ENCODE assay signal across 8 mouse cellular contexts in the genomic region with DNA sequence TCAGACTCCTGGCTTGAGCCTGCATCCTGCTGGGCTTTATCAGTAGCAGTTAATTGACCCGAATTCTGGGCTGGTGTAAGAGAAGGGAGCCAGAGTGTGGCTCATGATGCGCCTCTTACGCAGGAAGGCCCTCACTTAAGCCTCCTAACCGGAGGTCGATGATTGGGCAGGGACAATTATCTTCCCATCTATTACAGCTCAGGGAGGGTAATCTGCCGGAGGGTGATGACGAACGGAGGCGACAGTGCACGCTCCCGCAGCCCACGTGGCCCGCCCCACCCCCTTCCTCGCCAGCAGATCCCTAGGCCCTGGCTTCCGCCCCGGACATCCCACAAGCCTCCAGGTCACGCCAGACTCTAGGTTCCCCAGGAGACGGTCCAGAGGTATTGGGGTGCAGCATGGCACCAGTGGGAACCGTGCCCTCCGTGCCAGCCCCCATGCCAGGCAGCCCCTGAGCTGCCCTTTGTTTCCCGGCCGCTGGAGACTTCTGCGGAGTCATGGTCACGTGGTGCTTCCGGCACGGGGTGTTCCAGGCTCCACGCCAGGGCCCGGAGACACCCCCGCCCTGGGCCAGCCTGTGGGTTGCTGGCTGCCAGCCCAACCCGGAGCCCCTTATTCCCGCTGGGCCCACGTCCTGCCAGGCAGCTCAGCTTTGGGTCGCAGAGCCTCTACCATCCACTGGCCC. TPM values are rescaled to one million over a fixed set of nuclear protein-coding genes. Genes with fewer than 3 reads are reported as not detected.
DNase-seq lines count a peak whose midpoint lies in the region; ATAC-seq and TF ChIP-seq lines count a peak whose summit lies in the region.

No protein-coding gene starts in this region.

- peak; percentile 86 for ATAC-seq in forebrain, embryonic 15.5 days (replicated peaks)
- ATAC-seq in neural tube, embryonic 15.5 days (ENCODE audit: low FRiP score), result peak; percentile 89

- H3K27ac ChIP-seq in forebrain, embryonic 15.5 days (replicated peaks), result peak overlapping the region; percentile 94
- H3K27ac ChIP-seq in layer of hippocampus, adult 2 months, result peak overlapping the region; percentile 97
- H3K27ac ChIP-seq in neural tube, embryonic 15.5 days (replicated peaks), result peak overlapping the region; percentile 91

- peak overlapping the region; percentile 59 for H3K4me2 ChIP-seq in forebrain, embryonic 15.5 days (replicated peaks)
- peak overlapping the region; percentile 54 for H3K4me2 ChIP-seq in neural tube, embryonic 15.5 days

- H3K4me3 ChIP-seq in forebrain, embryonic 15.5 days, result peak overlapping the region; percentile 38
- H3K4me3 ChIP-seq in layer of hippocampus, adult 2 months, result peak overlapping the region; percentile 26
- H3K4me3 ChIP-seq in lung, adult 2 months (replicated peaks; ENCODE audit: extremely low read depth, low read depth, low read length), result peak overlapping the region; percentile 73
- H3K4me3 ChIP-seq in neural tube, embryonic 15.5 days (replicated peaks), result peak overlapping the region; percentile 29

- DNase-seq in ES-CJ7 (ENCODE audit: low read depth, low spot score), result peak; percentile 79
- peak; percentile 77 for DNase-seq in cerebellum, adult 11 months
- DNase-seq in heart, postnatal 25 days (ENCODE audit: low spot score), result peak; percentile 86
- peak; percentile 87 to 88 for DNase-seq in layer of hippocampus, adult 2 months (ENCODE audit: low spot score in 2 of 2)
- DNase-seq in lung, adult 2 months, result peak; percentile 91
- peak; percentile 94 for DNase-seq in testis, postnatal 10 days (ENCODE audit: low spot score)

- no peak for TF ChIP-seq CTCF in layer of hippocampus, adult 2 months (conservative IDR thresholded peaks at IDR 0.05)
- no peak for TF ChIP-seq CTCF in lung, adult 2 months (IDR thresholded peaks at IDR 0.05; ENCODE audit: insufficient read depth, low read length)

- WGBS in forebrain, embryonic 15.5 days, result 1% methylated on average over 33 of the region's 33 CpGs
- WGBS in lung, adult 2 months, result 3% methylated on average over 33 of the region's 33 CpGs
- 1% methylated on average over 31 of the region's 33 CpGs for WGBS in neural tube, embryonic 15.5 days

- no peak; the same call in 1 of the 2 replicates for TF ChIP-seq POLR2A in lung, adult 2 months (IDR thresholded peaks at IDR 0.05; ENCODE audit: borderline replicate concordance, extremely low read depth, low read depth, low read length)

- H3K9ac ChIP-seq in forebrain, embryonic 15.5 days (replicated peaks), result peak overlapping the region; percentile 54
- peak overlapping the region; percentile 27 for H3K9ac ChIP-seq in neural tube, embryonic 15.5 days (replicated peaks)

- intact Hi-C loops in heart, postnatal 25 days (cut with DNase I), result loop anchor here (5.0 kb wide), 1 partner anchor 75 kb away; the partner anchor contains the start of gene Mat2a

- H3K27me3 ChIP-seq in forebrain, embryonic 15.5 days, result no peaks in the 10 kb centered on the region
- no peaks in the 10 kb centered on the region for H3K27me3 ChIP-seq in neural tube, embryonic 15.5 days (replicated peaks)

- no peaks in the 10 kb centered on the region for H3K36me3 ChIP-seq in forebrain, embryonic 15.5 days
- no peaks in the 10 kb centered on the region for H3K36me3 ChIP-seq in neural tube, embryonic 15.5 days

- no peaks in the 10 kb centered on the region for H3K9me3 ChIP-seq in forebrain, embryonic 15.5 days
- H3K9me3 ChIP-seq in neural tube, embryonic 15.5 days (replicated peaks), result no peaks in the 10 kb centered on the region

- peaks cover 28% of the 10 kb centered on the region for H3K4me1 ChIP-seq in forebrain, embryonic 15.5 days
- peaks cover 7% of the 10 kb centered on the region for H3K4me1 ChIP-seq in lung, adult 2 months (ENCODE audit: control insufficient read depth, insufficient read depth, low read length)
- peaks cover 42% of the 10 kb centered on the region for H3K4me1 ChIP-seq in neural tube, embryonic 15.5 days

RNA-seq across cellular contexts. Expression of gene Sh2d6, which starts 9.0 kb away (rescaled TPM):
- 0.37 and 0.55 TPM in 2 replicates for polyA plus RNA-seq in forebrain, embryonic 15.5 days (2015; fragmentation: Nextera tagmentation; extraction: Ambion mirVana)
- total RNA-seq in heart, postnatal 25 days (2021), result not detected
- under 1 TPM; 0.49 to 0.56 TPM for total RNA-seq in layer of hippocampus, adult 2 months (2021)
- polyA plus RNA-seq in lung, adult 2 months (2012; rRNA removed), result 0.19 and 0.32 TPM in 2 replicates
- polyA plus RNA-seq in neural tube, embryonic 15.5 days (2015; fragmentation: Nextera tagmentation; extraction: Ambion mirVana), result 0.24 and 0.70 TPM in 2 replicates

RNA-seq across cellular contexts. Expression of gene Capg, which starts 31.7 kb away (rescaled TPM):
- 3.5 and 4.8 TPM in 2 replicates for polyA plus RNA-seq in forebrain, embryonic 15.5 days (2015; fragmentation: Nextera tagmentation; extraction: Ambion mirVana)
- 1 to 10 TPM; 6.5 to 8.7 TPM for total RNA-seq in heart, postnatal 25 days (2021)
- 1 to 10 TPM; 2.5 to 2.8 TPM for total RNA-seq in layer of hippocampus, adult 2 months (2021)
- polyA plus RNA-seq in lung, adult 2 months (2012; rRNA removed), result 67.6 and 67.8 TPM in 2 replicates
- 8.4 and 23.4 TPM in 2 replicates for polyA plus RNA-seq in neural tube, embryonic 15.5 days (2015; fragmentation: Nextera tagmentation; extraction: Ambion mirVana)

Comparison
In these comparisons a context has a peak if more than half of its experiments do, and no peak if none do; other contexts are left out.
1. Peak in every context shown above with its lines: DNase-seq, ATAC-seq, H3K4me3 ChIP-seq and H3K27ac ChIP-seq.